Mouse (Mus musculus) midbrain, embryonic 14.5 days (tissue): ENCODE measurements around the gene Smarca1. TPM values are rescaled to one million over a fixed set of nuclear protein-coding genes. Genes with fewer than 3 reads are reported as not detected.

Source experiments
- ATAC-seq: fragments of 200-750 bp; cut with Nextera tagmentation; 2 replicates; pipeline ENCODE4 v1.8.0; 2017; ENCODE audit warnings: moderate number of reproducible peaks, moderate library complexity; ENCODE audit not compliant: low FRiP score, low TSS enrichment
- DNase-seq: peaks from one replicate; pipeline ENCODE4 v3.0.0-alpha.2; 2015
- H3K27ac ChIP-seq: fragments of 300-500 bp; sonication (generic); replicated peaks from 2 replicates; pipeline ENCODE4 v1.5.1; 2014; ENCODE audit warnings: mild to moderate bottlenecking, low read depth, low read length, moderate library complexity
- H3K27me3 ChIP-seq: fragments of 300-500 bp; sonication (generic); 2 replicates; pipeline ENCODE4 v1.6.1; 2014; ENCODE audit warnings: low read length, control low read depth, mixed read lengths; ENCODE audit not compliant: control insufficient read depth, insufficient read depth
- H3K36me3 ChIP-seq: fragments of 300-500 bp; sonication (generic); 2 replicates; pipeline ENCODE4 v1.6.1; 2014; ENCODE audit warnings: low read length, control low read depth; ENCODE audit not compliant: control insufficient read depth, insufficient read depth
- H3K4me1 ChIP-seq: fragments of 300-500 bp; sonication (generic); 2 replicates; pipeline ENCODE4 v1.6.1; 2014; ENCODE audit warnings: mild to moderate bottlenecking, antibody characterized with exemption, low read length, control low read depth; ENCODE audit not compliant: control insufficient read depth, insufficient read depth
- H3K4me2 ChIP-seq: fragments of 300-500 bp; sonication (generic); 2 replicates; pipeline ENCODE4 v1.6.1; 2014; ENCODE audit warnings: mild to moderate bottlenecking, low read length, moderate library complexity
- H3K4me3 ChIP-seq: fragments of 300-500 bp; sonication (generic); replicated peaks from 2 replicates; pipeline ENCODE4 v1.5.1; 2014; ENCODE audit warnings: low read depth, low read length
- H3K9ac ChIP-seq: fragments of 300-500 bp; sonication (generic); replicated peaks from 2 replicates; pipeline ENCODE4 v1.6.1; 2014; ENCODE audit warnings: mild to moderate bottlenecking, low read length, moderate library complexity
- H3K9me3 ChIP-seq: fragments of 300-500 bp; sonication (generic); 2 replicates; pipeline ENCODE4 v1.6.1; 2016; ENCODE audit warnings: low read length, control low read depth, mixed read lengths; ENCODE audit not compliant: control insufficient read depth
- WGBS: fragments of 180-500 bp; shearing (Covaris S2); extraction: QIAGEN DNeasy Blood & Tissue Kit; methylation state at CpG from one replicate; pipeline ENCODE4 v1.1.7; 2014; 5-methylcytosine and 5-hydroxymethylcytosine counted together
- polyA plus RNA-seq: library from polyadenylated mRNA; unstranded; fragments of >200 nt; fragmentation: Nextera tagmentation; extraction: Ambion mirVana; gene quantifications from 2 replicates; pipeline ENCODE4 v1.2.1, GENCODE M21; 2014

The Smarca1 gene
- polyA plus RNA-seq, 1 experiment from 2014 or later = 50.4 TPM

DNA sequence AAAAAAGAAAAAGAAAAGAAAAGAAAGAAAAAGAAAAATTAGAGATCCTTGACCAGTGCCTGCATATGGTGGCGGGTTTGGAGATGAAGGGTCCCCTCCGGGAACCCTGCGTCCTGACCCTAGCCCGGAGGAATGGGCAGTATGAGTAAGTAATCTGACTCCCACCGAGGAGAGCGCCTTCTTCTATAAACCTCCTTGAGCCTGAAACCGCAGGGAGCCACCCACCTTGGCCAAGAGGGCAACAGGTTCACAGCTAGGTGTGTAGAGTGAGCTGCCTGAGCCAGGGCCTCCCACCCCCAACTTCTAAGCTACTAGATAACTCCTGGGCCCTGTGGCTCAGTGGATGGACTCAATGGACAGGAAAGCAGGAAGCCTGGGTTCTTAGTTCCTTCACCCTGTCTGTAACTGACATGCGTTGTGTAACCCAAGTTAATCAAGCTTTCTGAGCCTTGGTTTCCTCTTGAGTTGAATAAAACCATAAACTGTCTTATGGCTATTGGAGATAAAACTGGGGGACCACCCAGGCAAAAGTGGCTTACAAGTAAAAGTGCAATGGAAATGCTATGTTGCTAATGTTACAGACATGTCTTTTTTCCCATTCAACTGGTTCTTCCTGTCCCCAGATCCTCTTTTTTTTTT, 20.2 kb upstream of the Smarca1 start:
- H3K4me2 ChIP-seq = peak overlapping the region; percentile 55
- H3K9me3 ChIP-seq = no peaks in the 10 kb centered on the region
- H3K4me3 ChIP-seq = peak overlapping the region; percentile 58
- no peak overlapping the region for H3K27ac ChIP-seq
- WGBS = 11% methylated on average over 8 of the region's 8 CpGs
- H3K27me3 ChIP-seq = no peaks in the 10 kb centered on the region
- H3K4me1 ChIP-seq = no peaks in the 10 kb centered on the region
- H3K36me3 ChIP-seq = no peaks in the 10 kb centered on the region
- DNase-seq (peak; percentile 8), ATAC-seq (no peak)
- H3K9ac ChIP-seq = peak overlapping the region; percentile 78

DNA sequence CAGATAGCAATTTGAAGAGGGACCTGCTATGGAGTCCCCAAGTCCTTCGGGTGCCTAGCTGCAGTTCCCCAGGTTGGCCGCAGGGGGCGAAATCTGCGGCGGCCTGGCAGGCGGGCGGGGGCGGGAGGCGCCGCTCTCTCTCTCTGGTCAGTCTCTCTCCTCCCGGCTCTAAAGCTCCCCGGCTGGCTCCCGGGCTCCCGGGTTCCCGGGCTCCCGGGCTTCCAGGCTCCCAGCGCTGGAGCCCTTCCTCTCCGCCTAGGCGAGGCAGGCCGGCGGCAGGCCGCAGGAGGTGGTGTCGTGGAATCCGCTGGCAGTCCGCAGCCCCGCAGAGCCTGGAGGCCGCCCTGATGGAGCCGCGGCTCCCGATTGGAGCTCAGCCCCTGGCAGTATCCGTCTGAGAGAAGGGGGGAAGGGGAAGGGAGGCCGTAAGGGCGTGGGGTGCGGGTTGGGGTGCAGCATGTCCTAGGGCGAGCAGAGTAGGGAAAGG, 19.6 kb upstream of the Smarca1 start, which contains the start of gene Ocrl:
Ocrl (plus strand) TSS at position 82 of the 487 bp plus-strand sequence.
- H3K4me3 ChIP-seq = peak within 1 kb of the TSS; percentile 58
- no peaks in the 10 kb centered on the region for H3K9me3 ChIP-seq
- 17% methylated on average over 35 of the region's 35 CpGs for WGBS
- no peaks in the 10 kb centered on the region for H3K36me3 ChIP-seq
- ATAC-seq (peak; percentile 90), DNase-seq (peak; percentile 81)
- H3K27me3 ChIP-seq = no peaks in the 10 kb centered on the region
- peak within 1 kb of the TSS; percentile 55 for H3K4me2 ChIP-seq
- H3K27ac ChIP-seq = peak within 1 kb of the TSS; percentile 83
- H3K4me1 ChIP-seq = no peaks in the 10 kb centered on the region
- peak within 1 kb of the TSS; percentile 78 for H3K9ac ChIP-seq

DNA sequence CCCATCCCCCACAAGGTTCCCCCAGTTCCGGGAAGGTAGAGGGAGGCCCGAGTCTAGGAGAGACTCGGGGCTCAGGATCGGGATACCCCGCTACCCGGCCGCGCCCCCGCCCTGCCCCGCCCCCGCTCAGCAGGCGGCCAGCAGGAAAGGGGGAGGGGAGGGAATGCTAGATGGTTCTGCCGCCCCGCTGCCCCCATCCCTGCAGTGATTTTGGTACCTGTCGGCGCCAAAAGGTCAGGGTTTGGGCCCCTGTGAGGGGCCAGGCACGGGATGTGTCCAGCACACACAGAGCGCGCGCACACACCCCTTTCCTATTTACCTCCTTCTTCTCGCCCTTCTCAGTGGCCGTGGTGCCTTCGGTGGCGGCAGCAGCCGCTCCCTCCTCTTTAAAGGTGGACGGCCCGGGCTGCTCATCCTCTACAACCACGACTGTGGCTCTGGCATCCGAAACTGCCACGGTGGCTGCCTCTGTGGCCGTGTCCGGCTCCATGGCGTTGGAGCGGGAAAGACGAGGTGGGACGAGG, 805 bp downstream of the Smarca1 start:
- Histone ChIP-seq H3K9ac (peak overlapping the region; percentile 73), H3K4me3 (peak overlapping the region; percentile 53), H3K27ac (peak overlapping the region; percentile 89), H3K4me2 (peak overlapping the region; percentile 57), H3K4me1 (no peaks in the 10 kb centered on the region), H3K27me3 (no peaks in the 10 kb centered on the region), H3K36me3 (no peaks in the 10 kb centered on the region), H3K9me3 (no peaks in the 10 kb centered on the region)
- 19% methylated on average over 36 of the region's 36 CpGs for WGBS
- ATAC-seq (peak; percentile 88), DNase-seq (peak; percentile 65)

DNA sequence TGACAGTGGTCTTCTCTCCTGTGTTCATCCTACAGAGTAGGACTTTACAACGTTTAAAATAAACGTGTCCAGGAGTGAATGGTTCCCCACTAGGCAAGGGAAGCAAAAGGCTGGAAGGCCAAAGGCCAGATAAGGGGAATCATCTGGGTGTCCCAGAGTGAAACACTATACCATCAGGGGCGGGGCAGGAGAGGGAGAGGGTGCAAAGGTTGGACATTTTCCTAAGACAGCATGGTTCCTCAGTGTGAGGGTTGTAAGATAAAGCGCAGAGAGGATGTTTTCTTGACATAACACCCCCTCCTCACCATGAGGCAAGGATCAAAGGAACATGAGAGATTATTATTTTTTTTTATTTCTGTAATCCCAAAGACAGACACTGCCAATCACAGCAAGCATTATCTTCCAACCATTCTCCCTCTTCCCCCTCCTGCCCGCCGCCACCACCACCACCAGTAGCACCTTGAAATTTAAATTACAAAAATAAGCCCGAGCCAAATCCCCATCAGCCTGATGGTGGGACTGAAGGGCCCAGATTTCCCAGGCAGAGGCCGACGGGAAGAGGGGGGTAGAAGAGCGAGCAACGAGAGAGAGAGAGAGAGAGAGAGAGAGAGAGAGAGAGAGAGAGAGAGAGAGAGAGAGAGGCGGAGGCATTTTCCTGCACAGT, 1.4 kb downstream of the Smarca1 start:
- 16% methylated on average over 10 of the region's 12 CpGs for WGBS

DNA sequence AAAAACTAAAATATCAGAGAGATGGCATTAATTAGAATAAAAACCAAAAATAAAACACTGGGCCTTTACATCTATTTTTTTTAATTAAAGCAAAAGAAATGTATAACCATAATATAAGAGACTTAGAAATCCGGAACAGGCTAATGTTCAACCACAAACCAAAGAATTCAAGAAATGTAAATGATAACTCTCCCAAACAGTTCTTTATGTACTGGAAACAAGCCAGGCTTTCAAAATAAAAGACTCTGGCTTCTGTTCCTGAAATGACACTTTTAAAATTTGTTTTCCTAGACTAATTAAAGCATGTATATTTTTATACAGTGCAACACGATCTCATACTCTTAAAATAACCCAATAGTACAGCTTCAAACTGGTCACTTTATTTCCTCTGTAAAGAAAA, 5.4 kb downstream of the Smarca1 start:
- Histone ChIP-seq H3K9me3 (no peaks in the 10 kb centered on the region), H3K27ac (no peak overlapping the region), H3K4me3 (no peak overlapping the region), H3K36me3 (0 out of 2 replicates have a peak, but pooled peaks cover 3% of the 10 kb centered on the region), H3K27me3 (no peaks in the 10 kb centered on the region), H3K9ac (no peak overlapping the region), H3K4me1 (no peaks in the 10 kb centered on the region), H3K4me2 (no peak overlapping the region)
- no peak for ATAC-seq
- 84% methylated on average over 2 of the region's 2 CpGs for WGBS
- no peak for DNase-seq

More for the DNA sequence above, 1.4 kb downstream of the Smarca1 start:
- H3K9ac ChIP-seq = peak overlapping the region; percentile 73
- peak overlapping the region; percentile 57 for H3K4me2 ChIP-seq
- peak; percentile 69 for ATAC-seq
- H3K4me1 ChIP-seq = no peaks in the 10 kb centered on the region
- peak overlapping the region; percentile 89 for H3K27ac ChIP-seq
- H3K4me3 ChIP-seq = peak overlapping the region; percentile 53
- no peaks in the 10 kb centered on the region for H3K36me3 ChIP-seq
- no peaks in the 10 kb centered on the region for H3K27me3 ChIP-seq
- no peaks in the 10 kb centered on the region for H3K9me3 ChIP-seq
- peak; percentile 8 for DNase-seq

DNA sequence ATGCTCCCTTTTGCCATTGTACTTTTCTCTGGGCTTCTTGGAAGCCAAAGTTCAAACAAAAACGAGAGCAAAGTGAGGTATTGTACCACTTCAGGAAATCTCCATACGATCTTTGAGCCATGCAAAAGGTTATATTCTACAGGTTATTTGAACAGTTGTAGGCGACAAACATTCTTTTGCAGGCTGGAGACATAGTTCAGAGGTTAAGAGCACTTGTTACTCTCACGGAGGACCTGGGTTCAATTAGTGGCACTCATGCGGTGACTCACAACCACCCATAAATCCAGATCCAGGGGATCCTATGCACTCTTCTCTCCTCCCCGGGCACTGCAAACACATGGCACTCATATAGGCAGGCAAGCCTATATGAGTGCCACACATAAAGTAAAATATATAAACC, 10.0 kb downstream of the Smarca1 start:
- ATAC-seq = no peak
- Histone ChIP-seq H3K9me3 (no peaks in the 10 kb centered on the region), H3K4me2 (no peak overlapping the region), H3K9ac (no peak overlapping the region), H3K4me3 (no peak overlapping the region), H3K36me3 (0 out of 2 replicates have a peak, but pooled peaks cover 3% of the 10 kb centered on the region), H3K27ac (no peak overlapping the region), H3K4me1 (no peaks in the 10 kb centered on the region), H3K27me3 (no peaks in the 10 kb centered on the region)
- WGBS = 85% methylated on average over 6 of the region's 6 CpGs
- DNase-seq = no peak

DNA sequence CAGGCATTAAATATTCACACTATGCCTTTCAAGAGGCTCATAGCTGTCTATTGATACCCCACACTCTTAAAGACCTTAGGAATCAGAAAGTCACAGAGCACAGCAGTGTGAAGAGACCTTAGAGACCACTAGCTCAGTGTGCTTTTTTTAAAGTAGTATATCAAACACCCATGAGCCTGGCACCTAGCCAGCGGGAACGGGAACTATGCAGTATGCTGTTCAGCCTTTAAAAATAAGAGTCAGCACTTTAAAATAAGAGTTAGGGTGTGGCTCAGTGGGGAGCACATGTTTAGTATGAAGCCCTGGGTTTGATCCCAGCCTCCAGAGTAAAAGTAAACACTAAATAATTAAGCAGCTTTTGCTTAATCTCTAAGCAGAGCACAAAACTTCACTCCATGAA, 12.7 kb downstream of the Smarca1 start:
- no peak overlapping the region for H3K4me3 ChIP-seq
- no peak overlapping the region for H3K4me2 ChIP-seq
- H3K9ac ChIP-seq = no peak overlapping the region
- no peaks in the 10 kb centered on the region for H3K27me3 ChIP-seq
- 53% methylated on average over 2 of the region's 2 CpGs for WGBS
- H3K36me3 ChIP-seq = 0 out of 2 replicates have a peak, but pooled peaks cover 5% of the 10 kb centered on the region
- DNase-seq (peak; percentile 3), ATAC-seq (no peak)
- no peak overlapping the region for H3K27ac ChIP-seq
- no peaks in the 10 kb centered on the region for H3K9me3 ChIP-seq
- no peaks in the 10 kb centered on the region for H3K4me1 ChIP-seq

DNA sequence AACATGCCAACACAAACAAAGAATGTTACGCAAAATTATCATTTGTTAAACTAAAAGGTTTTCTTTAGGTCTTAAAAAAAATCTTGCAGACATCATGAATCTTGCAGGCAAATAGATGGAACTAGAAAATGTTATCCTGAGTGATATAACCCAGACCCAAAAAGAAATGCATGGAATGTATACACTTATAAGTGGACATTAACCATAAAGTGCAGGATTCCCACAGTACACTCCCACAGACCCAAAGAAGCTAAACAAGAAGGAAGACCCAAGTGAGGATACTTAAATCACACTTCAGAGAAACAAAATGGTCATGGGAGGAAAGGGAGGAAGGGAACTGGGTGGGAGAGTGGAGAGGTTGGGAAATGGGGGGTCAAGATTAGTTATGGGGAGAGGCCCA, 34.2 kb downstream of the Smarca1 start:
- WGBS = 100% methylated on average over 1 of the region's 1 CpGs

More for the DNA sequence above, 34.2 kb downstream of the Smarca1 start:
- H3K27ac ChIP-seq = no peak overlapping the region
- H3K9me3 ChIP-seq = no peaks in the 10 kb centered on the region
- DNase-seq (no peak), ATAC-seq (no peak)
- peaks cover 13% of the 10 kb centered on the region for H3K36me3 ChIP-seq
- H3K4me2 ChIP-seq = no peak overlapping the region
- no peaks in the 10 kb centered on the region for H3K4me1 ChIP-seq
- H3K4me3 ChIP-seq = no peak overlapping the region
- H3K9ac ChIP-seq = no peak overlapping the region
- H3K27me3 ChIP-seq = no peaks in the 10 kb centered on the region
